Mouse (Mus musculus) limb, embryonic 13.5 days (tissue): ENCODE measurements around the gene Olfr463. TPM values are rescaled to one million over a fixed set of nuclear protein-coding genes. Genes with fewer than 3 reads are reported as not detected.

Experiments
- polyA plus RNA-seq: library from polyadenylated mRNA; unstranded; fragments of >200 nt; fragmentation: Nextera tagmentation; extraction: Ambion mirVana; gene quantifications from 2 replicates; pipeline ENCODE4 v1.2.1, GENCODE M21; 2015

Gene Olfr463
- polyA plus RNA-seq, 1 experiment from 2014 or later: not detected

Other genes with a start within 250 kb of the Olfr463 start
- gene Rnf43, start 234.7 kb downstream of the Olfr463 start, polyA plus RNA-seq: 3.2 and 4.2 TPM in 2 replicates
- gene Supt4a, start 159.8 kb downstream of the Olfr463 start, polyA plus RNA-seq: 159 and 167 TPM in 2 replicates
- gene Tspoap1, start 136.8 kb downstream of the Olfr463 start, polyA plus RNA-seq: 2.3 and 2.7 TPM in 2 replicates
- gene Mpo, start 103.8 kb downstream of the Olfr463 start, polyA plus RNA-seq: 1.0 and 2.1 TPM in 2 replicates
- gene Lpo, start 69.1 kb downstream of the Olfr463 start, polyA plus RNA-seq: 0.06 TPM in 2 replicates
- 19.2 and 21.3 TPM in 2 replicates for gene Mks1, start 44.2 kb downstream of the Olfr463 start, polyA plus RNA-seq
- 0.67 and 0.89 TPM in 2 replicates for gene Epx, start 21.9 kb downstream of the Olfr463 start, polyA plus RNA-seq
- gene Olfr462, start 5.1 kb downstream of the Olfr463 start, polyA plus RNA-seq: not detected in 2 replicates
- not detected in 2 replicates for gene Olfr464, start 23.6 kb upstream of the Olfr463 start, polyA plus RNA-seq
- 16.7 and 18.9 TPM in 2 replicates for gene Dynll2, start 90.1 kb upstream of the Olfr463 start, polyA plus RNA-seq
- gene Srsf1, start 150.0 kb upstream of the Olfr463 start, polyA plus RNA-seq: 340 and 357 TPM in 2 replicates
- gene Vezf1, start 170.9 kb upstream of the Olfr463 start, polyA plus RNA-seq: 46.8 and 48.9 TPM in 2 replicates
- gene Cuedc1, start 200.7 kb upstream of the Olfr463 start, polyA plus RNA-seq: 37.2 and 37.7 TPM in 2 replicates